Mouse (Mus musculus) embryo, embryonic 10.5 days (tissue): ENCODE measurements at regions not wholly inside any gene's neighbourhood (a gene's known extent, or its start where the extent isn't known, plus 50 kb on each side); places are given as distances from the start of the nearest gene placed in this dataset.
A peak's percentile ranks its signal among the peaks of the same experiment; 100 is the strongest.

Experiments used
- DNase-seq: peaks from one replicate; pipeline ENCODE4 v3.0.0-alpha.2; 2015; ENCODE audit warnings: low spot score

DNA sequence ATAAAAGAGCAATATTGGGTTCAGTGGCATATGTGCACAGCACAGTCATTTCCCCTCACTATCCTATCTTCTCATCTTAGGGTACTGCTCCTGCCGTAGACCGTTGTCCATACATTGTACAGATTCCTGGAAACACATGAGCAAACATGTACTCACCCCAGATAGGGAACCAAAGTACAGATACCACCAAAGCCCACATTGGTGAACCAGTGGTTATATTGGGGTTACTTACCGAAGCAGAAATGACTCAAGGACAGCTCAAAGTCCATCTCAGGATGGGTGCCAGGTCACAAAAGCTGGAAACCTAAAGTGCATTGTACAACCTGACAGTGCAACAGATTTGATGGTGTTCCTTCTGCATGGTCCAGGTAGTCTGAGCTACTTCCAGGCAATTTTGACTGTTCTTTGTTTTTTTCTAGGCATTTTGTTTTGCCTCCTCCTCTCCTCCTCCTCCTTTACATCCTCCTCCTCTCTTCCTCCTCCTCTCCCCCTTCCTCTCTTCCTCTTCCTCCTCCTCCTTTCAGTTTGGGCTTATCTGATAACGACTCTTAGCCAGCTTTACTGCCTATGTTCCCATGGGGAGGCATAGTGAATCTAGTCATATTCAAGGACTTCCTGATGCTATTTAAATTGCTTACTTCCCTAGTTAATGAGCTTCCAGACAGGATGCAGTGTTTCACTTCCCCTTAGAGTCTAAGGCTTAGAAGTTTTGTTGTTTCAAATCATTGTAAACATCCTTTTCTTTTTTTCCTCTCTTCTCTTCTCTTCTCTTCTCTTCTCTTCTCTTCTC lies 65.1 kb upstream of the Tab2 start:
- no peak for DNase-seq

DNA sequence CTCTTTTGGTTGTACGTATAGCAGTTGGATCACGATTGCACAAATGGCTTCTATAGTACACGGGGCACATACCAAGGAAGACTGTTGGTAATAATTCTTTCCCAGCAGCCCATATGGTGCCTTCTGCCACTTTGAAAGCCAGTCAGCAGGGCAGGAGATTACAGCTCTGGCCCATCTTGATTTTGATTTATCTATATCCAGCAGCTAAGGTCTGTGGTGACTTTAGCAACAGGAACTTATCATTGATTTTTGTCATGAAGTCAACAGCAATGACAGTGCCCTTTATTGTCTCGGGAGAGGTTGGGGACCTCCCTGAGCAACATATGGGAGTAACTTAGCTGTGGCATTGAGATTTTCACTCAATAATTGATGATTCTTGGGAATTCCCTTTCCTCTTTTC lies 64.1 kb upstream of the Tab2 start:
- no peak for DNase-seq

DNA sequence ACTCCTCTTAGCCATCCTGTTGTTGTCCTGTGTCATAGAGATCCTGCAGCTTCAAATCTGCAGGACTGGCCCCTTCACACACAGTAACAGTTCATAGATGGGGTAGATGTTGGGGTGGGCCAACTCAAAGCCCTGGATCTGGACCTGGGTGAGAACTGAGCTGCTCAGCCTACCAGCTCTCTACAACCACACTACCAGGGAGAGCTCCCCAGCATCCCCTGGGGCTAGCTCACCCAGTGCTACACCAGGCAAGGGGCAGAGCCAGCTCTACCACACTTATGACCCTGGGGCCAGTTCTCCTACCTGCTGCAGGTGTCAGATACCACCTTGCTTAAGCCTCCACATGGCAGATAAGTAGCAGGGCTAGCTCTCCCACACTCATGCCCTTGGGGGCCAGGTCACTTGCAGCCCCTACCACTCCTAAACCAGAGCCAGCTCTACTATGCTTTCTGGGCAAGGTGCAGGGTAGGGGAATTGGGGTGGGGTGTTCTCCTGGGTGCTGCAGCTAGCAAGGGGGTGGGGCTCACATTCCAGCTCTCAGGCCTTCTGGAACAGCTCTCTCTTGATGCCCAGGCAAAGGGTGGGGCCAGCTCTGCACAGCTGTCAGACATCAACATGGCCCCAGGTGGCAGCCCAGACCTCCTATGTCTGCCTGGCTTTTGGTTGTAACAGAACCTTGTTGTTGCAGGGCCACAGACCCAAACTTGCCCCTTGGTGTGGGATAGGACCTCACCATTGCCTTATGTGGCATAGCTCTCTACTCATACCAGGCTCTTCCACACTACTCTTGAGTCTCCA lies 62.4 kb upstream of the Tab2 start:
- no peak for DNase-seq

DNA sequence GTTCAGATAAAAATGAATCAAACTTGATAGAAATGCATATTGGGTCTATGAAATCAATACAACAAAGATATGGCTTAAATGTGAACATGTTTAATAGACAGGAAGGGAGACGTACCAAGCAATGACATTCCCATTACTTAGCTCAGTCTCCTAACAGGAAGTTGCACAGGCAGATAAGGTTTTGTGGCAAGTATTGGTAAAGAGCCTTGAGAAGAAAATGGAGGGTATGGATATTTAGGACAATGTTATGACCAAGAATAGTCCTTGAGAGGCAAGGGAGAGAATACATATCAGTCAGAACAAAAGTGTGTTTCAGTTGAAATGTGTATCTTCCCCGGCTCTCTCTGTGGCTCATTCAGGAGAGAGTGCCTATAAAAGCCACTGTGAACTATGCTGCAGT lies 60.7 kb upstream of the Tab2 start:
- DNase-seq, result no peak

DNA sequence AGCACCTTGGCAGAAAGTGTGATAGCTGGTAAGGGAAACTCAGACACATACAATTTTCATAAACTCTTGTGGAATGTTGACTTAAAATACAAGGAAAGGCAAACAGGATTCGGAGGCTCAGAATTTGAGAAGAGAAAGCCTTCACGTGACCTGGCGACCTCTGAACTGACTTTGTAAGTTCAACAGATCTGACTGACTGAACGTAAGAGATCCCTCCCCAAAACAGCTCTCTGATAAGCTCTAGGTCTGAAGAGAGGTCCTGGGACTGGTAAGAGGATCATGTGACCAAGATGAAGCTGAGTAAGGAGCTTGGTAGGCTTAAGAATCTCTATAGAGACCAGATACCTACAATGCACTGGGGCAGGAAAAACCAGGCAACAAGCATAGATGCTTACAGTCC lies 55.7 kb upstream of the Tab2 start:
- DNase-seq, result no peak

DNA sequence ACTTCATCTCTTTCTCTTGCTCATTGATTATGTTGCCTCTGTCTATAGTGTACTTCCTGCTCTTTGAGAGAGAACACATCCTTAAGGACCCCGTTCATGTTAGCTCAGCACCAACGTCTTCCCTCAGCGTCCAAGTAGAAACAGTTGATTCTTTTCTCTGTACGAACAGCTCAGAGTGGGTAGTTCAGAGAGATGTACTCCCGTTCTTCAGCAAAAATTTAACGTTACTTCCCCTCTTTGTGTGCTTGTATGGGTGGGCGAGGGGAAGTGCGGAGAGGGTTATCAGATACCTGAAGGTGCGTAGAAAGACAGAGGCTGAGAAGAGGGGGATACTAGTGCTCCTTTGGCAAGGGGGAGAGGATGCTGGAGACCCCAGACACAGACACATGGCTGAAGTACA lies 55.1 kb upstream of the Tab2 start:
- DNase-seq, result no peak

DNA sequence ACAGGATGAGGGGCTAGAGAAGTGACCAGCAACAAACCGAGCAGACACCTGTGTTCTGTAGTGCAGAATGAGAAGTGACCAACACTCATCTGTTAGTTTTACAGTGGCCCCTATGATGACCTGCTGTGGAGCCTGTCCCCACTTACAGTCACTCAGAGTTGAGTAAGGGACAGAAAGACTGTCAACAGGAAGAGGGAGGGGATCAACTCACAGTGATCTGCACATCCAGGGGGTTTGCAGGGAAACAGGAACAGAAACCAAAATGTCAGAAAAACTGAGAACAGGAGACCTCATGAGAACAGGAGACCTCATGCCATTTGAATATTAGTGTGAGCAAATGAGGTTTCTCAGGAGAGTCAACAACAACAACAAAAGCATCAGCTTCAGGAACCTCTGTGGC lies 53.8 kb upstream of the Tab2 start:
- no peak for DNase-seq

DNA sequence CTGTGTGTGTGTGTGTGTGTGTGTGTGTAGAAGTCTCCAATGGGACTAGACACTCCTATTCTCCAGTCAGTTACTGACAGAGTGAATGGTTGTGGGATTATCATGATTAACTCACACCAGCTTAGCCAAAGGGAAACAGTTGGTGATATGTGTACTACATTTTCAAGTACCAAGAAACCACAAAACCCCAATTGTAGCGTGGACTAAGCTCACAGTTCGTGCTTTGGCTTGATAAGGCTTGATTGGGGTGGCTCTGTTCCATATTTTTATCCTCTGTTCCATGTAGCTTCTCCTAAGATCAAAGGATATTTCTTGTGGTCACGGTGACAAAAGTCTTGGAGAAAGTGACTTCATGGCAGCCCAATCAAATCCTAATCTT lies 51.9 kb upstream of the Tab2 start:
- DNase-seq, result no peak

DNA sequence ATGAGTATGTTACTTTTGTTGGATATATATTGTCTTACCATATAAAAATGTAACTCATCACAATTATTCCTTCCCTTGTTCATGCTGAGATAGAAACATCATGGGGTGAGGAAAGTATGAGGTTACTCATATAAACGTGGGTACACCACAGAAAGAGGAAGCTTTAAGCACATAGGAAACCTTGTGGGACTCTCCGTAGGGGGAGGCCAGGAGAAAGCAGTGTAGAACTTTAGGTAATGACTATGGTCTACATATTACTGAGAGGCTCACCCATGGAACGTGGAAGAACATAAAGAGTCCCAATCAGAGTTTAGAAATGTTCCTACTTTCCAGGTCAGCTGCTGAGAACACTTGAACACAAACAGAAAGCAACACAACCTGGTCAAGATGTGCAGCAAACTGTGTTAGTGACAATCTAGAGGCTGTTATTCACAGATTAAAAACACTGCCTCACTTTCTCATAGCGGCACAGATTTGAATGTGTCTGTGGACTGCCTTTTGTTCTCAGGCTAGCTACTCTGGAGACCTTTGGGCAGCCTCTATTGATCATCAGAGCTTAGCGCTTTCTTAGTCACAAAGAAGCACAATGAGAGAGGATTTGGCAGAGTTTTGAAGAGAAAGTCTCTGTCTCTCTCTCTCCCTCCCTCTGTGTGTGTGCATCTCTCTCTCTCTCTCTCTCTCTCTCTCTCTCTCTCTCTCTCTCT lies 51.4 kb upstream of the Tab2 start:
- peak; percentile 34 for DNase-seq
